Mouse (Mus musculus) adrenal gland, postnatal 0 days (tissue): Measurements from ENCODE around the gene Aadac. TPM values are rescaled to one million over a fixed set of nuclear protein-coding genes. Genes with fewer than 3 reads are reported as not detected.

Experiments
- polyA plus RNA-seq: library from polyadenylated mRNA; unstranded; fragments of >200 nt; fragmentation: Nextera tagmentation; extraction: Ambion mirVana; gene quantifications from 2 replicates; pipeline ENCODE4 v1.2.1, GENCODE M21; 2015

Gene Aadac
- 8.7 and 12.3 TPM in 2 replicates for polyA plus RNA-seq

DNA sequence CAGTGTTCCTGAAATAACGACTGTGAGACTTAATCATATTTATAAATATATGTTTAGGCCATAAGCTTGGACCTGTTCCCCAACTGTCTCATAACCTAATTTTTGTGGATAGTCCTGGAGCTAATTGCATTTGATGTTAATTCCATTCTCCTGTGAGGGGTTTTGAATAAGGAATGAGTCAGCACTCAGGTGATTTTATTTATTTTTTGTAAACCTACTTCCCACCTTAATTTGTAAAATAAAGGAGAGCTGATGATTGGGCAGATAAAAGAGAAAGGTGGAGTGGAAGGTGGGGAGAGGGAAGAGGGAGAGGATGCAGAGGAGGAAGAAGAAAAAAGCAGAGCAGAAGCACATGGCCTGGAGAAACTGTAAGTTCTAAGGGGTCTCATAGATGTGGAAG is at the start of gene Aadac:
TSS of gene Aadac (plus strand) at position 301 of the 400 bp plus-strand sequence.

DNA sequence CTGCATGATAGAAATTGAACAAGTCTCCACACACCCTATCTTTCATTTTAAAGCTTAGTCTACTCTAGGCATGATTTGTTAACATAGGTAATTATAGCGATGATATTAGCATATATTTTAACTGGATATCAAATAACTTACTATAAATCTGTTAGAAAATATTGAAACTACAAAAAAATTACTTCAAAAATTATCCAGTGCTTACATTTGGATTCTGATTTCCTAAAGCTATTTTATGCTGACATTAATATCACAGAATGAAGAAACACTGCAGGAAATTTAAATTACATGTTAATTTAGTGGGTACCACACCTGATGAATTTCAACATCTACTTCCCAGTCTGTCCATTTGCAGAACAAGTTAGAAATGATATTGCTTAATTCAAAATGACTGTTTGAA is 19.1 kb upstream of the Aadac start, which contains the start of gene Aadacl2:
TSS of gene Aadacl2 (plus strand) at position 301 of the 400 bp plus-strand sequence.

DNA sequence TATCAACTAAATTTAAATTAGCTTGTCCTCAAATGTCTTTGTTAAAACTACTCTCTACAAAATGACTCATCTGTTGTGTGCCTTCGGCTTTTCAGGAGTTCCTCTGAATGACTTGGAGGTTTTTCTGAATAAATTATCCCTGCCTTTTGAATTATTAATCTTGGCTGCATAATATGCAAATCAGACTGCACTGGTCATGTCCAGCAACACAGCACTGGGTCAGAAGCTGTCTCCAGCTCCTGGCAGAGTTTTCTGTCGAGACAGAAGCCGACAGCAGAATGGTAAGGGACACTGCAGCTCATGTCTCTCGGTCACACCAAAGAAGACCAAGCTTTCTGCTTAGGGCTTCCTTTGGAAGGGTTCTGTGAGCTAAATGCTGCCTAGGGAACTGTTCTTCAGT is 56.1 kb downstream of the Aadac start, which contains the start of gene Sucnr1:
TSS of gene Sucnr1 (plus strand) at position 222 of the 400 bp plus-strand sequence.

Other genes with a start within 250 kb of the Aadac start
- gene Gm8298, start 164.7 kb upstream of the Aadac start, polyA plus RNA-seq = not detected in 2 replicates
- gene C130079G13Rik, start 100.5 kb upstream of the Aadac start, polyA plus RNA-seq = not detected in 2 replicates
- not detected in 2 replicates for gene Aadacl2, start 19.0 kb upstream of the Aadac start, polyA plus RNA-seq
- 0.11 and 0.28 TPM in 2 replicates for gene Sucnr1, start 56.2 kb downstream of the Aadac start, polyA plus RNA-seq